In genomic region chr2:118761358-118761757, GRCm38 (mm10) we compare ENCODE assay signal across 1 mouse cellular context.
TF ChIP-seq lines count a peak whose summit lies in the region.

No protein-coding gene starts in this region.

TF ChIP-seq in CH12.LX, 34 proteins besides CTCF, POLR2A, EP300 and RAD21:
- TF ChIP-seq ZC3H11A (IDR thresholded peaks at IDR 0.05; ENCODE audit: low read depth, low read length), result no peak
- peak; percentile 49 for TF ChIP-seq SMC3 (IDR thresholded peaks at IDR 0.05; ENCODE audit: low read depth, low read length)
